21 mouse cellular contexts compared by ENCODE assay signal in the genomic region with DNA sequence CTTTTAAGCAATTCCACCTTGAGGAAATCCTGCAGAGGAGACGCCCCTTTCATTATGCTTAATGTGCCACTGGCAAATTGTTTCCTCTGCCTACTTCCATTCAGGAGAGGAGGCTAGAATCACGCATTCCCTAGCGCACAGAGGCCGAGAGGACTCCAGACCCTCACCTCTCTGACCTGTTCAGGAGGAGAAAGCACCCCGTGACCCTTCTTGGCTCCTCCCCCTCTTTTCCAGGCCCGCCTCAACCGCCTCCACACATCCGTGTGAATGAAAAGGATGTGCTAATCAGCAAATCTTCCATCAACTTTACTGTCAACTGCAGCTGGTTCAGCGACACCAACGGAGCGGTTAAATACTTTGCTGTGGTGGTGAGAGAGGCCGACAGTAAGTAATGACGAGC.
A peak's percentile ranks its signal among the peaks of the same experiment; 100 is the strongest.
DNase-seq lines count a peak whose midpoint lies in the region; ATAC-seq and TF ChIP-seq lines count a peak whose summit lies in the region.
"Had no signal": no experiment of that assay in that cellular context is flagged by ENCODE, and none has a peak within 500 bp of the region (broad histone marks: within the 10 kb centered on the region; RNA-seq: fewer than 3 reads in every experiment).

No protein-coding gene starts in this region.

- no peak overlapping the region for H3K4me2 ChIP-seq in kidney, embryonic 14.5 days (replicated peaks; ENCODE audit: low read depth, low read length)
- H3K4me2 ChIP-seq in neural tube, embryonic 12.5 days (replicated peaks), result no peak overlapping the region
- H3K4me2 ChIP-seq in neural tube, embryonic 15.5 days, result no peak overlapping the region
- H3K4me2 ChIP-seq: embryonic facial prominence, embryonic 15.5 days; heart, embryonic 11.5 days; heart, embryonic 15.5 days had no signal

- H3K36me3 ChIP-seq in kidney, embryonic 14.5 days (ENCODE audit: control insufficient read depth, insufficient read depth, low read length), result no peaks in the 10 kb centered on the region
- no peaks in the 10 kb centered on the region for H3K36me3 ChIP-seq in neural tube, embryonic 12.5 days
- no peaks in the 10 kb centered on the region for H3K36me3 ChIP-seq in neural tube, embryonic 15.5 days
- H3K36me3 ChIP-seq: embryonic facial prominence, embryonic 15.5 days; forebrain, embryonic 10.5 days; heart, embryonic 15.5 days had no signal

- H3K9me3 ChIP-seq in kidney, embryonic 14.5 days (ENCODE audit: control insufficient read depth, low read length), result no peaks in the 10 kb centered on the region
- no peaks in the 10 kb centered on the region for H3K9me3 ChIP-seq in neural tube, embryonic 12.5 days
- H3K9me3 ChIP-seq in neural tube, embryonic 15.5 days (replicated peaks), result no peaks in the 10 kb centered on the region
- H3K9me3 ChIP-seq: embryonic facial prominence, embryonic 15.5 days; forebrain, embryonic 10.5 days; heart, embryonic 15.5 days had no signal

- no peaks in the 10 kb centered on the region for H3K4me1 ChIP-seq in kidney, embryonic 14.5 days (ENCODE audit: control insufficient read depth, insufficient read depth, low read length)
- peaks cover 4% of the 10 kb centered on the region; the same call in 1 of the 2 replicates for H3K4me1 ChIP-seq in neural tube, embryonic 12.5 days
- peaks cover 9% of the 10 kb centered on the region for H3K4me1 ChIP-seq in neural tube, embryonic 15.5 days
- H3K4me1 ChIP-seq: embryonic facial prominence, embryonic 15.5 days; forebrain, embryonic 10.5 days; heart, embryonic 15.5 days had no signal

- no peak overlapping the region for H3K4me3 ChIP-seq in kidney, embryonic 14.5 days (ENCODE audit: low read length)
- H3K4me3 ChIP-seq in neural tube, embryonic 12.5 days, result no peak overlapping the region
- H3K4me3 ChIP-seq in neural tube, embryonic 15.5 days (replicated peaks), result no peak overlapping the region
- H3K4me3 ChIP-seq in layer of hippocampus, adult 2 months, result no peak overlapping the region
- H3K4me3 ChIP-seq: embryonic facial prominence, embryonic 15.5 days; erythroblast, embryonic 14.5 days; forebrain, embryonic 10.5 days; heart, embryonic 15.5 days had no signal

- no peak overlapping the region for H3K27ac ChIP-seq in kidney, embryonic 14.5 days (ENCODE audit: low read depth, low read length)
- H3K27ac ChIP-seq in neural tube, embryonic 12.5 days, result no peak overlapping the region
- H3K27ac ChIP-seq in neural tube, embryonic 15.5 days (replicated peaks), result no peak overlapping the region
- H3K27ac ChIP-seq in layer of hippocampus, adult 2 months, result no peak overlapping the region
- H3K27ac ChIP-seq: embryonic facial prominence, embryonic 15.5 days; forebrain, embryonic 10.5 days; heart, embryonic 15.5 days; hindbrain, postnatal 0 days had no signal

- no peak for DNase-seq in kidney, postnatal 36 days
- peak; percentile 25 for DNase-seq in embryo, embryonic 9.5 days (ENCODE audit: extremely low spot score)
- DNase-seq in cerebellum, adult 18-20 months, result no peak
- no peak for DNase-seq in layer of hippocampus, adult 2 months (ENCODE audit: low spot score in 2 of 2)
- DNase-seq: adrenal gland, adult 2 months; adrenal gland, postnatal 36 days; cerebellum, adult 8-10 months; cerebellum, postnatal 14 days; gastrocnemius, postnatal 36 days; heart, adult 18-20 months; heart, postnatal 14 days had no signal

- 0 out of 2 replicates have a peak, but pooled peaks have one; percentile 43 for ATAC-seq in kidney, embryonic 14.5 days (ENCODE audit: low FRiP score, low TSS enrichment)
- peak; percentile 53; the same call in 1 of the 2 replicates for ATAC-seq in neural tube, embryonic 12.5 days (ENCODE audit: low FRiP score, low read depth)
- ATAC-seq in neural tube, embryonic 15.5 days (ENCODE audit: low FRiP score), result no peak
- ATAC-seq: forebrain, embryonic 14.5 days; hindbrain, postnatal 0 days had no signal

- H3K9ac ChIP-seq in kidney, embryonic 14.5 days (ENCODE audit: low read depth, low read length), result no peak overlapping the region
- H3K9ac ChIP-seq in neural tube, embryonic 12.5 days, result no peak overlapping the region
- H3K9ac ChIP-seq in neural tube, embryonic 15.5 days (replicated peaks), result no peak overlapping the region
- H3K9ac ChIP-seq: embryonic facial prominence, embryonic 15.5 days; heart, embryonic 15.5 days had no signal

- TF ChIP-seq CTCF in layer of hippocampus, adult 2 months (conservative IDR thresholded peaks at IDR 0.05), result no peak

- WGBS in kidney, embryonic 14.5 days, result 19% methylated on average over 13 of the region's 13 CpGs
- WGBS in neural tube, embryonic 12.5 days, result 20% methylated on average over 13 of the region's 13 CpGs
- WGBS in neural tube, embryonic 15.5 days, result 23% methylated on average over 13 of the region's 13 CpGs

- no peaks in the 10 kb centered on the region for H3K27me3 ChIP-seq in kidney, embryonic 14.5 days (ENCODE audit: control insufficient read depth, insufficient read depth, low read length)
- no peaks in the 10 kb centered on the region; the same call in 1 of the 2 replicates for H3K27me3 ChIP-seq in neural tube, embryonic 12.5 days (replicated peaks)
- H3K27me3 ChIP-seq in neural tube, embryonic 15.5 days (replicated peaks), result no peaks in the 10 kb centered on the region
- H3K27me3 ChIP-seq: embryonic facial prominence, embryonic 15.5 days; heart, embryonic 15.5 days had no signal
